In the genomic region with DNA sequence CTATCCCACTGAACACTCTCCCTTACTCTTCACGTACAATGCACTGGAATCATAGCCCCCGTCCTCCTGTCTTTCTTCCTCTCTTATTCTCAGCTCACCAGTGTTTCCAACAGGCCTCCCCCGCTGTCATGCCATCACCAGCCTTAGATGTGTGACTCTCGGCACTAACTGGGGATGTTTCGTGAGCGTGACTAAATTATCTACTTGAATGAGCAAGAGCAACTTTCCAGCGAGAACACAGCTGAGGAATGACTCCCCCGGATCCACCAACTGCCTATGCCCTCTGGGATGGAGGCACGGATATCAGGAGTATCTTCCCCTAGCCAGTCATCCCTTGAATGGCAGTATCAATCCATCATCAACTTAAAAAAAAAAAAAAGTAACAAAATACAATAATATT, we compare ENCODE assay signal across 32 mouse cellular contexts. TPM values are rescaled to one million over a fixed set of nuclear protein-coding genes. Genes with fewer than 3 reads are reported as not detected.
DNase-seq lines count a peak whose midpoint lies in the region; ATAC-seq and TF ChIP-seq lines count a peak whose summit lies in the region.
"Had no signal": no experiment of that assay in that cellular context is flagged by ENCODE, and none has a peak within 500 bp of the region (broad histone marks: within the 10 kb centered on the region; RNA-seq: fewer than 3 reads in every experiment).

No protein-coding gene starts in this region.

- 43% methylated on average over 9 of the region's 9 CpGs for WGBS in kidney, postnatal 0 days

- H3K36me3 ChIP-seq in kidney, postnatal 0 days (ENCODE audit: insufficient read depth, low read length) = peaks cover 28% of the 10 kb centered on the region; the same call in 1 of the 2 replicates
- H3K36me3 ChIP-seq in CH12.LX (replicated peaks in 1 of 2; ENCODE audit: control insufficient read depth in 1 of 2, insufficient read depth in 1 of 2, low read length in 1 of 2) = peaks cover 33 to 87% of the 10 kb centered on the region in 2 experiments

- no peak for TF ChIP-seq RAD21 in CH12.LX (IDR thresholded peaks at IDR 0.05; ENCODE audit: low read depth, low read length)

- H3K9me3 ChIP-seq in kidney, postnatal 0 days (replicated peaks; ENCODE audit: low read length) = no peaks in the 10 kb centered on the region
- H3K9me3 ChIP-seq in CH12.LX (replicated peaks; ENCODE audit: low read length) = no peaks in the 10 kb centered on the region
- H3K9me3 ChIP-seq: embryonic facial prominence, embryonic 12.5 days; embryonic facial prominence, embryonic 15.5 days; hindbrain, embryonic 13.5 days; intestine, embryonic 15.5 days had no signal

- no peak overlapping the region for H3K4me2 ChIP-seq in kidney, postnatal 0 days (ENCODE audit: low read length)
- H3K4me2 ChIP-seq in CH12.LX (ENCODE audit: insufficient read depth, low read depth, poor library complexity, severe bottlenecking) = no peak overlapping the region
- H3K4me2 ChIP-seq: embryonic facial prominence, embryonic 12.5 days; embryonic facial prominence, embryonic 15.5 days; heart, embryonic 11.5 days; hindbrain, embryonic 13.5 days; intestine, embryonic 15.5 days had no signal

- no peak; the same call in 1 of the 2 replicates for ATAC-seq in kidney, postnatal 0 days (replicated peaks; ENCODE audit: low FRiP score, low read depth)
- ATAC-seq: CD4-positive, CD25-positive, alpha-beta regulatory T cell, adult 4 months; forebrain, embryonic 14.5 days; forebrain, postnatal 0 days; hindbrain, embryonic 16.5 days; intestine, embryonic 15.5 days; Patski had no signal

- H3K27me3 ChIP-seq in kidney, postnatal 0 days (ENCODE audit: insufficient read depth, low read length) = no peaks in the 10 kb centered on the region
- H3K27me3 ChIP-seq in CH12.LX (replicated peaks) = no peaks in the 10 kb centered on the region
- H3K27me3 ChIP-seq: embryonic facial prominence, embryonic 12.5 days; embryonic facial prominence, embryonic 15.5 days; intestine, embryonic 15.5 days; Patski had no signal

- no peak for TF ChIP-seq CTCF in kidney, postnatal 0 days (IDR thresholded peaks at IDR 0.05; ENCODE audit: low read depth)
- no peak for TF ChIP-seq CTCF in CH12.LX (conservative IDR thresholded peaks at IDR 0.05 in 1 of 2, IDR thresholded peaks at IDR 0.05 in 1 of 2; ENCODE audit: low read depth in 2 of 2, low read length in 2 of 2)

- in situ Hi-C loops in CH12.LX (cut with MboI; ENCODE audit: low pct_ligation_motif_present, low pct_unique_long_range_greater_than_20kb, low sequenced_read_pairs) = no loop called here

- no peaks in the 10 kb centered on the region for H3K4me1 ChIP-seq in kidney, postnatal 0 days (replicated peaks; ENCODE audit: insufficient read depth, low read length)
- H3K4me1 ChIP-seq in CH12.LX (ENCODE audit: control insufficient read depth in 1 of 2, insufficient read depth in 2 of 2) = peaks cover 2 to 47% of the 10 kb centered on the region in 2 experiments; a peak in 3 of 4 replicates
- H3K4me1 ChIP-seq: embryonic facial prominence, embryonic 12.5 days; embryonic facial prominence, embryonic 15.5 days; hindbrain, embryonic 13.5 days; intestine, embryonic 15.5 days had no signal

- H3K27ac ChIP-seq in kidney, postnatal 0 days = no peak overlapping the region
- H3K27ac ChIP-seq in CH12.LX (ENCODE audit: insufficient read depth, low read depth) = peak overlapping the region; percentile 54
- H3K27ac ChIP-seq: embryonic facial prominence, embryonic 12.5 days; embryonic facial prominence, embryonic 15.5 days; heart, adult 2 months; hindbrain, embryonic 13.5 days; intestine, embryonic 15.5 days had no signal

- dilution Hi-C loops in CH12.LX (cut with MboI; ENCODE audit: extremely low pct_ligation_motif_present, extremely low pct_unique_long_range_greater_than_20kb, low sequenced_read_pairs) = no loop called here

- TF ChIP-seq POLR2A in CH12.LX (IDR thresholded peaks at IDR 0.05; ENCODE audit: low read depth, low read length) = no peak

- H3K79me2 ChIP-seq in CH12.LX (replicated peaks; ENCODE audit: control insufficient read depth, extremely low read depth, insufficient read depth, poor library complexity, severe bottlenecking) = no peaks in the 10 kb centered on the region

- H3K4me3 ChIP-seq in kidney, postnatal 0 days (replicated peaks; ENCODE audit: low read depth, low read length) = no peak overlapping the region
- H3K4me3 ChIP-seq in CH12.LX (replicated peaks in 1 of 3; ENCODE audit: low read depth in 2 of 3, low read length in 2 of 3, poor library complexity in 1 of 3) = no peak overlapping the region
- H3K4me3 ChIP-seq: embryonic facial prominence, embryonic 12.5 days; embryonic facial prominence, embryonic 15.5 days; heart, adult 2 months; hindbrain, embryonic 13.5 days; intestine, embryonic 15.5 days had no signal

- no peak for TF ChIP-seq EP300 in CH12.LX (IDR thresholded peaks at IDR 0.05; ENCODE audit: low read length)

- H3K9ac ChIP-seq in kidney, postnatal 0 days (ENCODE audit: low read depth, low read length) = no peak overlapping the region
- no peak overlapping the region for H3K9ac ChIP-seq in CH12.LX (ENCODE audit: insufficient read depth, low read depth)
- H3K9ac ChIP-seq: embryonic facial prominence, embryonic 12.5 days; embryonic facial prominence, embryonic 15.5 days; forebrain, postnatal 0 days; hindbrain, embryonic 13.5 days; intestine, embryonic 15.5 days had no signal

- DNase-seq in heart, adult 11 months = peak; percentile 80
- DNase-seq in heart, adult 9 months (ENCODE audit: low spot score in 2 of 2) = no peak
- peak; percentile 62 for DNase-seq in kidney, postnatal 0 days (ENCODE audit: low spot score)
- no peak for DNase-seq in kidney, postnatal 10 days
- DNase-seq in CH12.LX (ENCODE audit: extremely low read depth) = no peak
- peak; percentile 74 for DNase-seq in brain, adult 2 months (ENCODE audit: low read depth, low spot score)
- DNase-seq: adrenal gland, postnatal 10 days; adrenal gland, postnatal 36 days; cerebellum, adult 11 months; cerebellum, adult 2 months; cerebellum, adult 9-11 months; cerebellum, postnatal 25 days; forebrain, postnatal 0 days; gastrocnemius, postnatal 25 days; heart, adult 2 months had no signal

TF ChIP-seq in CH12.LX, 34 proteins besides CTCF, POLR2A, EP300 and RAD21:
- TF ChIP-seq NELFE (IDR thresholded peaks at IDR 0.05; ENCODE audit: low read depth, low read length) (no peak), ZC3H11A (IDR thresholded peaks at IDR 0.05; ENCODE audit: low read depth, low read length) (no peak), TBP (conservative IDR thresholded peaks at IDR 0.05; ENCODE audit: low read depth, low read length) (no peak), E2F4 (IDR thresholded peaks at IDR 0.05; ENCODE audit: insufficient replicate concordance, low read depth, low read length) (no peak), ZKSCAN1 (IDR thresholded peaks at IDR 0.05; ENCODE audit: borderline replicate concordance, low read depth, low read length) (no peak), ZNF384 (IDR thresholded peaks at IDR 0.05; ENCODE audit: low read depth, low read length) (no peak), HCFC1 (IDR thresholded peaks at IDR 0.05; ENCODE audit: low read depth, low read length) (no peak)

RNA-seq across cellular contexts. Expression of gene Abcg5, which starts 41.2 kb away (rescaled TPM):
- polyA plus RNA-seq in kidney, postnatal 0 days (2015; fragmentation: Nextera tagmentation; extraction: Ambion mirVana) = 4.1 and 4.8 TPM in 2 replicates
- total RNA-seq in CH12.LX (2012; rRNA removed) (not detected in 2 replicates), CH12.LX (2014; rRNA removed) (not detected in 2 replicates)
- not detected in 2 replicates for polyA plus RNA-seq in CH12.LX (2012; ENCODE audit: insufficient read length, low read depth)
- total RNA-seq: adrenal gland, adult 18-20 months; adrenal gland, postnatal 36 days; common myeloid progenitor, adult 5-6 weeks; gastrocnemius, adult 8-10 months; gastrocnemius, postnatal 25 days; heart, adult 2 months; heart, postnatal 25 days; hematopoietic stem cell, adult 5-6 weeks had no signal
- polyA plus RNA-seq: C2C12; CD4-positive, CD25-positive, alpha-beta regulatory T cell, adult 4 months; heart, adult 2 months; heart, postnatal 0 days; Patski had no signal

RNA-seq across cellular contexts. Expression of gene Abcg8, which starts 47.9 kb away (rescaled TPM):
- polyA plus RNA-seq in kidney, postnatal 0 days (2015; fragmentation: Nextera tagmentation; extraction: Ambion mirVana) = 0.36 and 0.38 TPM in 2 replicates
- total RNA-seq in CH12.LX (2012; rRNA removed) = 0.04 TPM in 1 of 2 replicates, not detected in the other
- total RNA-seq in CH12.LX (2014; rRNA removed) = not detected in 2 replicates
- polyA plus RNA-seq in CH12.LX (2012; ENCODE audit: insufficient read length, low read depth) = not detected in 2 replicates
- total RNA-seq: adrenal gland, adult 18-20 months; adrenal gland, postnatal 36 days; common myeloid progenitor, adult 5-6 weeks; gastrocnemius, postnatal 25 days; heart, adult 2 months; heart, postnatal 25 days; hematopoietic stem cell, adult 5-6 weeks had no signal
- polyA plus RNA-seq: C2C12; CD4-positive, CD25-positive, alpha-beta regulatory T cell, adult 4 months; cerebellum, adult 2 months; heart, adult 2 months; heart, embryonic 11.5 days; heart, embryonic 14.5 days; heart, postnatal 0 days had no signal

Comparison
In these comparisons a context has a peak if more than half of its experiments do, and no peak if none do; other contexts are left out.
1. DNase-seq: peak in heart, adult 11 months (single experiment), kidney, postnatal 0 days (single experiment) and brain, adult 2 months (single experiment); none in heart, adult 9 months (0 of 2), kidney, postnatal 10 days (single experiment) and CH12.LX (single experiment).